Mouse (Mus musculus) erythroblast, embryonic 14.5 days (primary cell): ENCODE data around the gene Eps15.

ENCODE experiments used
- GATA1 ChIP-seq: IDR thresholded peaks from 2 replicates; pipeline ENCODE4 v1.6.1; 2012; ENCODE audit warnings: low read length, inconsistent platforms, mixed read lengths
- TAL1 ChIP-seq: IDR thresholded peaks from 3 replicates; pipeline ENCODE4 v1.6.1; 2012; ENCODE audit warnings: low read length, inconsistent platforms, mixed read lengths

DNA sequence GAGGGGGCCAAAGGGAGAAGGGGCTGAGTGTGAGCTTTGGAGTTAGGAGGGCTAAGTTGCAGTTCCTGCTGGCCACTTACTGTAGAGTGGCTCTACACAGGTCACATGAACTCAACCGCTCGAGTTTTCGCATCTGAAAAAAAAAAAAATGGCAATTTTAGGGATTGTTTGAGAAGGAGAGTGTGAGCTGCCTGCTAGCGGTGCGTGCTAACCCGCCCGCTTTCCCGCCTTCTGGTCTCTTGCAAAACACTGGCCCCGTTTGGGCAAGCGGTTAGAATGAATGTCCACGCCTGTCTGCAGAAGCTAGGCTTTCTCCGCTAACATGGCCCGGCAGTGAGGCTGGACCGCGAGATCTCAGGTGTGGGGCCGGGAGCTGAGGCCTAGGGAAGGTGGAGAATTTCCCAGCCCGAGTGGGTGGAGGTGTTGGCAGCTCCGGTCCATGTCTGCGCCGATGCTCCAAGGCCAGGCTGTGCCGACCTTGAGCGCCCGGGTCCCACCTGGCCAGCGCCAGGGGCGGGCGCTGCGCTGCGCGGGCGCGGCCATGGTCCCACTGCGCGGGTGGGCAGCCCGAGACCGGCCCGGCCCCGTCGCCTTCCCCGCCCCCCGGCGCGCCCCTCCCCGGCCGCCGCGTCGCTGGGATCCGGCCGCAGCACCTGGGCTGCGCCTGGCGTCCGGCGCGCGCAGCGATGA, 126.6 kb downstream of the Eps15 start, which contains the start of gene Ttc39a:
- TF ChIP-seq GATA1, result no peak
- no peak for TF ChIP-seq TAL1
